Mouse (Mus musculus): ENCODE measurements around the gene Cmbl.
A peak's percentile ranks its signal among the peaks of the same experiment; 100 is the strongest.
"Not testable (repeated sequence)": the region's sequence is repeated elsewhere in the genome, so short reads cannot be mapped to it uniquely, and the experiment has no call there.

The Cmbl gene

GRCm38 (mm10) chr15:31581086-31581485, 15.9 kb downstream of the Cmbl start:
- not testable (repeated sequence) for DNase-seq (ENCODE audit: low read depth in 1 of 2, low spot score in 2 of 2)

GRCm38 (mm10) chr15:31583304-31584085, 18.3 kb downstream of the Cmbl start:
- DNase-seq (ENCODE audit: low read depth in 1 of 2, low spot score in 2 of 2), result no peak

- no peak for DNase-seq (ENCODE audit: low read depth in 1 of 2, low spot score in 2 of 2)
These were observed 20.0 kb downstream of the Cmbl start for GRCm38 (mm10) chr15:31585238-31585637.

GRCm38 (mm10) chr15:31586088-31586487, 20.9 kb downstream of the Cmbl start:
- no peak for DNase-seq (ENCODE audit: low read depth in 1 of 2, low spot score in 2 of 2)

- DNase-seq (ENCODE audit: low read depth in 1 of 2, low spot score in 2 of 2), result peak; percentile 24 to 69
These were observed 21.3 kb downstream of the Cmbl start for GRCm38 (mm10) chr15:31586519-31586918.

GRCm38 (mm10) chr15:31587789-31588188, 22.6 kb downstream of the Cmbl start:
- no peak for DNase-seq (ENCODE audit: low read depth in 1 of 2, low spot score in 2 of 2)

GRCm38 (mm10) chr15:31588989-31589640, 23.9 kb downstream of the Cmbl start:
- DNase-seq (ENCODE audit: low read depth in 1 of 2, low spot score in 2 of 2), result no peak

- DNase-seq (ENCODE audit: low read depth in 1 of 2, low spot score in 2 of 2), result no peak
These were observed 25.0 kb downstream of the Cmbl start for GRCm38 (mm10) chr15:31590176-31590575.

GRCm38 (mm10) chr15:31592531-31592930, 27.3 kb downstream of the Cmbl start:
- no peak for DNase-seq (ENCODE audit: low read depth in 1 of 2, low spot score in 2 of 2)

GRCm38 (mm10) chr15:31594260-31594659, 29.1 kb downstream of the Cmbl start:
- DNase-seq (ENCODE audit: low read depth in 1 of 2, low spot score in 2 of 2), result no peak

GRCm38 (mm10) chr15:31595651-31596050, 30.5 kb downstream of the Cmbl start:
- no peak for DNase-seq (ENCODE audit: low read depth in 1 of 2, low spot score in 2 of 2)

- DNase-seq (ENCODE audit: low read depth in 1 of 2, low spot score in 2 of 2), result no peak
These were observed 34.6 kb downstream of the Cmbl start for GRCm38 (mm10) chr15:31599834-31600233.

- no peak for DNase-seq (ENCODE audit: low read depth in 1 of 2, low spot score in 2 of 2)
These were observed 36.1 kb downstream of the Cmbl start for GRCm38 (mm10) chr15:31601279-31601645.

- peak; percentile 96 to 99 for DNase-seq (ENCODE audit: low read depth in 1 of 2, low spot score in 2 of 2)
These were observed 36.6 kb downstream of the Cmbl start, which contains the start of the genes Cct5 and Fam173b for GRCm38 (mm10) chr15:31601646-31602374. Gene Cct5, minus strand, starts transcription at chr15:31601804. Gene Fam173b, plus strand, starts transcription at chr15:31601852.

GRCm38 (mm10) chr15:31602426-31602825, 37.2 kb downstream of the Cmbl start:
- DNase-seq (ENCODE audit: low read depth in 1 of 2, low spot score in 2 of 2), result no peak

- no peak for DNase-seq (ENCODE audit: low read depth in 1 of 2, low spot score in 2 of 2)
These were observed 37.9 kb downstream of the Cmbl start for GRCm38 (mm10) chr15:31603113-31603512.

- no peak for DNase-seq (ENCODE audit: low read depth in 1 of 2, low spot score in 2 of 2)
These were observed 41.6 kb downstream of the Cmbl start for GRCm38 (mm10) chr15:31606821-31607220.

GRCm38 (mm10) chr15:31611027-31611426, 45.8 kb downstream of the Cmbl start:
- no peak for DNase-seq (ENCODE audit: low read depth in 1 of 2, low spot score in 2 of 2)

- DNase-seq (ENCODE audit: low read depth in 1 of 2, low spot score in 2 of 2), result no peak
These were observed 46.8 kb downstream of the Cmbl start for GRCm38 (mm10) chr15:31611976-31612375.

GRCm38 (mm10) chr15:31613826-31614453, 48.8 kb downstream of the Cmbl start:
- no peak for DNase-seq (ENCODE audit: low read depth in 1 of 2, low spot score in 2 of 2)

GRCm38 (mm10) chr15:31614666-31615065, 49.5 kb downstream of the Cmbl start:
- no peak for DNase-seq (ENCODE audit: low read depth in 1 of 2, low spot score in 2 of 2)
